Mouse (Mus musculus) MEL (cell line): ENCODE data around the gene Prok1. TPM values are rescaled to one million over a fixed set of nuclear protein-coding genes. Genes with fewer than 3 reads are reported as not detected.

ENCODE experiments used
- DNase-seq: peaks from one replicate; pipeline ENCODE4 v3.0.0; 2011; ENCODE audit warnings: low read depth, low spot score
- H3K27ac ChIP-seq: 2 replicates; pipeline ENCODE4 v1.5.1; 2012; ENCODE audit warnings: low read depth, mild to moderate bottlenecking, control low read depth, low read length, moderate library complexity; ENCODE audit not compliant: control insufficient read depth
- H3K27me3 ChIP-seq, 2 experiments: fragments of 150-350 bp in 1 of 2; sonication (generic) in 1 of 2; 2 replicates each; pipeline ENCODE4 v1.6.1; 2012; ENCODE audit warnings: low read length in 2 of 2, mild to moderate bottlenecking in 2 of 2, improper control_type of control experiment in 1 of 2, moderate library complexity in 1 of 2; ENCODE audit not compliant: insufficient read depth in 2 of 2, control insufficient read depth in 1 of 2
- H3K36me3 ChIP-seq, 2 experiments: 2 replicates each; pipeline ENCODE4 v1.6.1; 2012 to 2014; ENCODE audit warnings: low read length in 2 of 2, improper control_type of control experiment in 1 of 2, inconsistent platforms in 1 of 2, mild to moderate bottlenecking in 1 of 2; ENCODE audit not compliant: insufficient read depth in 2 of 2, control insufficient read depth in 1 of 2
- H3K4me1 ChIP-seq, 2 experiments: fragments of 150-350 bp in 1 of 2; sonication (generic) in 1 of 2; 2 replicates each; pipeline ENCODE4 v1.6.1; 2012; ENCODE audit warnings: low read length in 2 of 2, improper control_type of control experiment in 1 of 2, mild to moderate bottlenecking in 1 of 2; ENCODE audit not compliant: insufficient read depth in 2 of 2, control insufficient read depth in 1 of 2
- H3K4me3 ChIP-seq, 2 experiments: fragments of 150-350 bp in 1 of 2; sonication (generic) in 1 of 2; 2 replicates each; pipeline ENCODE4 v1.5.1; 2012; ENCODE audit warnings: low read depth in 2 of 2, low read length in 2 of 2, mild to moderate bottlenecking in 2 of 2, moderate library complexity in 2 of 2, control low read depth in 1 of 2, improper control_type of control experiment in 1 of 2; ENCODE audit not compliant: control insufficient read depth in 1 of 2, insufficient read depth in 1 of 2
- H3K79me2 ChIP-seq: 2 replicates; pipeline ENCODE4 v1.6.1; 2012; ENCODE audit warnings: mild to moderate bottlenecking, low read length, moderate library complexity; ENCODE audit not compliant: control insufficient read depth, poor library complexity, insufficient read depth
- H3K9ac ChIP-seq: 2 replicates; pipeline ENCODE4 v1.6.1; 2012; ENCODE audit warnings: low read depth, mild to moderate bottlenecking, control low read depth, low read length, moderate library complexity; ENCODE audit not compliant: control insufficient read depth, poor library complexity, severe bottlenecking
- H3K9me3 ChIP-seq: fragments of 150-350 bp; sonication (generic); replicated peaks from 2 replicates; pipeline ENCODE4 v1.6.1; 2012; ENCODE audit warnings: mild to moderate bottlenecking, low read length, improper control_type of control experiment, moderate library complexity; ENCODE audit not compliant: insufficient read depth
- CHD1 ChIP-seq: IDR thresholded peaks from 2 replicates; pipeline ENCODE4 v1.6.1; 2012; ENCODE audit warnings: low read depth, mild to moderate bottlenecking, inconsistent platforms, low read length, improper control_type of control experiment
- E2F4 ChIP-seq: IDR thresholded peaks from 2 replicates; pipeline ENCODE4 v1.6.1; 2011; ENCODE audit warnings: low read depth, low read length, improper control_type of control experiment, borderline replicate concordance
- ELF1 ChIP-seq: IDR thresholded peaks from 2 replicates; pipeline ENCODE4 v1.6.1; 2014; ENCODE audit warnings: low read depth, mild to moderate bottlenecking, inconsistent platforms, low read length, improper control_type of control experiment, moderate library complexity
- GABPA ChIP-seq: IDR thresholded peaks from 2 replicates; pipeline ENCODE4 v1.6.1; 2012; ENCODE audit warnings: low read depth, mild to moderate bottlenecking, inconsistent platforms, low read length, improper control_type of control experiment, moderate library complexity
- JUND ChIP-seq: IDR thresholded peaks from 2 replicates; pipeline ENCODE4 v1.6.1; 2011; ENCODE audit warnings: low read depth, mild to moderate bottlenecking, improper control_type of control experiment, low read length
- KAT2A ChIP-seq: conservative IDR thresholded peaks from 2 replicates; pipeline ENCODE4 v1.6.1; 2012; ENCODE audit warnings: low read depth, low read length, improper control_type of control experiment, inconsistent platforms
- MAFK ChIP-seq: IDR thresholded peaks from 2 replicates; pipeline ENCODE4 v1.6.1; 2011; ENCODE audit warnings: low read depth, mild to moderate bottlenecking, low read length, improper control_type of control experiment, borderline replicate concordance
- MAX ChIP-seq: IDR thresholded peaks from 2 replicates; pipeline ENCODE4 v1.6.1; 2011; ENCODE audit warnings: low read length, improper control_type of control experiment
- MYB ChIP-seq: IDR thresholded peaks from 2 replicates; pipeline ENCODE4 v1.6.1; 2011; ENCODE audit warnings: mild to moderate bottlenecking, low read depth, low read length, improper control_type of control experiment
- POLR2AphosphoS2 ChIP-seq: IDR thresholded peaks from 2 replicates; pipeline ENCODE4 v1.6.1; 2011; ENCODE audit warnings: low read length, improper control_type of control experiment
- POLR2AphosphoS5 ChIP-seq: IDR thresholded peaks from 2 replicates; pipeline ENCODE4 v1.6.1; 2012; ENCODE audit warnings: low read depth, borderline replicate concordance, mild to moderate bottlenecking, inconsistent platforms, low read length, moderate library complexity, mixed read lengths
- RAD21 ChIP-seq: IDR thresholded peaks from 2 replicates; pipeline ENCODE4 v1.6.1; 2011; ENCODE audit warnings: mild to moderate bottlenecking, low read depth, low read length, improper control_type of control experiment
- SIN3A ChIP-seq: IDR thresholded peaks from 2 replicates; pipeline ENCODE4 v1.6.1; 2012; ENCODE audit warnings: low read length, improper control_type of control experiment, inconsistent platforms
- SMC3 ChIP-seq: IDR thresholded peaks from 2 replicates; pipeline ENCODE4 v1.6.1; 2011; ENCODE audit warnings: low read depth, low read length, improper control_type of control experiment
- TAL1 ChIP-seq: IDR thresholded peaks from 2 replicates; pipeline ENCODE4 v1.6.1; 2012; ENCODE audit warnings: mild to moderate bottlenecking, inconsistent platforms, low read length, moderate library complexity, mixed read lengths
- TBP ChIP-seq: IDR thresholded peaks from 2 replicates; pipeline ENCODE4 v1.8.0; 2011; ENCODE audit warnings: low read depth, low read length, improper control_type of control experiment
- TCF12 ChIP-seq: IDR thresholded peaks from 2 replicates; pipeline ENCODE4 v1.6.1; 2014; ENCODE audit warnings: low read depth, mild to moderate bottlenecking, inconsistent platforms, low read length, improper control_type of control experiment, moderate library complexity
- ZKSCAN1 ChIP-seq: IDR thresholded peaks from 2 replicates; pipeline ENCODE4 v1.6.1; 2012; ENCODE audit warnings: low read depth, mild to moderate bottlenecking, inconsistent platforms, low read length, improper control_type of control experiment, moderate library complexity
- ZNF384 ChIP-seq: IDR thresholded peaks from 2 replicates; pipeline ENCODE4 v1.6.1; 2012; ENCODE audit warnings: low read depth, mild to moderate bottlenecking, inconsistent platforms, low read length, improper control_type of control experiment
- polyA plus RNA-seq, 2 experiments: library from polyadenylated mRNA; stranded (reverse) in 1 of 2; unstranded in 1 of 2; fragments of >175 nt in 1 of 2; fragments of >200 nt in 1 of 2; gene quantifications; 2 replicates each; pipeline versions ENCODE4 v1.2.1 to v1.2.4; 2012; ENCODE audit warnings: low replicate concordance in 2 of 2, low read depth in 1 of 2; ENCODE audit not compliant: insufficient read length in 2 of 2, insufficient read depth in 1 of 2, missing spikeins in 1 of 2
- total RNA-seq: library from RNA; depleted of rRNA; stranded (reverse); fragments of 300-350 nt; gene quantifications from 2 replicates; pipeline ENCODE4 v1.2.3, GENCODE M21; 2012

Gene Prok1
- total and polyA plus RNA-seq, 3 experiments, result not detected

DNA sequence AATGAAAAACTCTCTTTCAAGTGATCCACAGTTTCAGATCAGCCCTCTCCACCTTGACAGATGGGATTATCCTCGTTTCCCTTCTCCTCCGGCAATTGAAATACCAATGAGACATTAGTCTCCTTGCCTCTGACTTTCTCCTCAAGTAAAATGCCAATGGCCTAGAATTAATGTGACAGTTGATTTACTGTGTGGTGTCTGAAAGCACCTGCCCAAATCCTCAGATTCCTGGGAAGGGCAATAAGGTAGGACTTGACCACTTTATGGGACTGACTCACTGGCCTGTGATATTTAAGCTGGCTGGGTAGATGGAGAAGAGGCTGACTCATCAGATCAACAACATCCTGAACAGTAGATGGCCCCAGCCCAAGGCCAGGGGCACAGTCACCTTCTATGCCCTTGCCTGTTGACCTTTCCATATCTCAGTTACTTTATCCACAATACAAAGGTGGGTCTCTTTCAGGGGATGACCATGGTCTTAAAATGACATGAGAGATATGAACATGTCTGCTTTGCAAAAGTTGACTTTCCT lies 27.4 kb upstream of the Prok1 start:
- Histone ChIP-seq H3K27me3 (peaks cover 10 to 16% of the 10 kb centered on the region in 2 experiments), H3K36me3 (no peaks in the 10 kb centered on the region), H3K4me3 (no peak overlapping the region), H3K79me2 (no peaks in the 10 kb centered on the region), H3K27ac (no peak overlapping the region), H3K9ac (no peak overlapping the region), H3K4me1 (no peaks in the 10 kb centered on the region), H3K9me3 (no peaks in the 10 kb centered on the region)
- TF ChIP-seq TAL1 (no peak), E2F4 (no peak), MAFK (no peak), TBP (no peak), MYB (no peak), ZNF384 (no peak), CHD1 (no peak), GABPA (no peak), SMC3 (no peak), SIN3A (no peak), POLR2AphosphoS5 (no peak), ELF1 (no peak), JUND (no peak), MAX (no peak), TCF12 (no peak), RAD21 (no peak), KAT2A (no peak), POLR2AphosphoS2 (no peak), ZKSCAN1 (no peak)
- DNase-seq, result no peak

DNA sequence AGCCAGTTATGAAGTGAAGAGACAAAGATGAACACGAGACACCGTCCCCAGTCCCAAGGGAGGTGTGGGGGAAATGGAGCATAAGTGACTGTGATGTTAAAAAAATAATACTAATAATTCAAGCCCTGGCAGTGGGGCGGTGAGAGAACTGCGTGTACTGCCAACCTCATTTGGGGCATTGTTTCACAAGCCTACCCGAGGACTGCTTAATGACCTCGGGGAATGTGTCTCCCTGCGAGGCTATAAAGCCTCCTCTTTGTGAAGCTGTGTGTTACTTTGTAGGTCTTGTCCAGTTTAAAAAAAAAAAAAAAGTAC lies 22.3 kb upstream of the Prok1 start:
- TF ChIP-seq SMC3, result no peak
- Histone ChIP-seq H3K4me1 (no peaks in the 10 kb centered on the region), H3K9ac (no peak overlapping the region), H3K4me3 (no peak overlapping the region), H3K27me3 (peaks cover 19 to 23% of the 10 kb centered on the region in 2 experiments), H3K9me3 (no peaks in the 10 kb centered on the region), H3K27ac (no peak overlapping the region), H3K79me2 (no peaks in the 10 kb centered on the region), H3K36me3 (no peaks in the 10 kb centered on the region)
- no peak for DNase-seq
